Mouse (Mus musculus): ENCODE measurements around the gene Celf1. TPM values are rescaled to one million over a fixed set of nuclear protein-coding genes. Genes with fewer than 3 reads are reported as not detected.

The Celf1 gene
- polyA plus RNA-seq, 1 experiment from 2014 or later: 144 TPM

DNA sequence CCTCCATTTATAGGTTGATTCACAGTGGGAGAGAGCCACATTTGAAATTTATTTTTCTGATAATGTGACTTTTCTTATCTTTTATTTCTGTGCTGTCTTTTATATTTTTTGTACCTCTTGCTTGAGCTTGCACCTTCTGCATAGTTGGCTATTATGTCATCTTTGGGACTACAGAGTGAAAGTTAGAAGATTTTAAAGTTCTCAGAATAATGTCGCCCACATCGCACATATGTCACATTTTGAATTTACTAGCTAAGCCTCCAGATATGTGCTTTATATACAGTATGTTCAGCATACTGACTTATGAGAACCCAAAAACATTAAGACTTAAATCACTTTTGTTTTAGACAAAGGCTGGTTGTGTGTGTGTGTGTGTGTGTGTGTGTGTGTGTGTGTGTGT is 19.8 kb downstream of the Celf1 start:
- H3K27me3 ChIP-seq (replicated peaks; ENCODE audit: control insufficient read depth, insufficient read depth, low read length): no peaks in the 10 kb centered on the region
- H3K4me2 ChIP-seq (ENCODE audit: low read length): no peak overlapping the region
- no peak for ATAC-seq
- H3K4me3 ChIP-seq (replicated peaks; ENCODE audit: low read length): no peak overlapping the region
- 95% methylated on average over 2 of the region's 2 CpGs for WGBS
- H3K9me3 ChIP-seq (ENCODE audit: control insufficient read depth, low read length): no peaks in the 10 kb centered on the region
- H3K27ac ChIP-seq (ENCODE audit: low read length): no peak overlapping the region
- no peaks in the 10 kb centered on the region; the same call in 1 of the 2 replicates for H3K36me3 ChIP-seq (ENCODE audit: control insufficient read depth, insufficient read depth)
- H3K9ac ChIP-seq (replicated peaks; ENCODE audit: low read depth, low read length): no peak overlapping the region
- H3K4me1 ChIP-seq (replicated peaks; ENCODE audit: control insufficient read depth, insufficient read depth, low read length): peaks cover 20% of the 10 kb centered on the region

DNA sequence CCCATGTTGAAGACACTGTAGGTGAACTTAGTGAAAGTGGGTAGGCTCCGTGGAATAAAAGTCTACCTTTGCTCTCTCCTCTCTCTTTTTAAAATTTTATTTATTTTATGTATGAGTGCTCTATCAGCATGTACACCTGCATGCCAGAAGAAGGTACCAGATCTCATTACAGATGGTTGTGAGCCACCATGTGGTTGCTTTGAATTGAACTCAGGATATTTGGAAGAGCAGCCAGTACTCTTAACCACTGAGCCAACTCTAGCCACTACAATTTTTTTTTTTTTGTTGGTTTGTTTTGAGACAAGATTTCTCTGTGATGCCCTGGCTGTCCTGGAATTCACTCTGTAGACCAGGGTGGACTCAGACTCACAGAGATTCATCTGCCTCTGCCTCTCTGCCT is 23.1 kb downstream of the Celf1 start:
- no peak overlapping the region for H3K9ac ChIP-seq (replicated peaks; ENCODE audit: low read depth, low read length)
- no peaks in the 10 kb centered on the region for H3K36me3 ChIP-seq (ENCODE audit: control insufficient read depth, insufficient read depth)
- WGBS: 93% methylated on average over 1 of the region's 1 CpGs
- no peaks in the 10 kb centered on the region for H3K27me3 ChIP-seq (replicated peaks; ENCODE audit: control insufficient read depth, insufficient read depth, low read length)
- no peaks in the 10 kb centered on the region for H3K9me3 ChIP-seq (ENCODE audit: control insufficient read depth, low read length)
- H3K27ac ChIP-seq (ENCODE audit: low read length): no peak overlapping the region
- no peak overlapping the region for H3K4me3 ChIP-seq (replicated peaks; ENCODE audit: low read length)
- peaks cover 16% of the 10 kb centered on the region for H3K4me1 ChIP-seq (replicated peaks; ENCODE audit: control insufficient read depth, insufficient read depth, low read length)
- no peak for ATAC-seq
- H3K4me2 ChIP-seq (ENCODE audit: low read length): no peak overlapping the region

GRCm38 (mm10) chr2:90964811-90965465 is 24.8 kb downstream of the Celf1 start:
- Histone ChIP-seq H3K4me2 (ENCODE audit: low read length) (no peak overlapping the region), H3K4me3 (replicated peaks; ENCODE audit: low read length) (no peak overlapping the region), H3K9me3 (ENCODE audit: control insufficient read depth, low read length) (no peaks in the 10 kb centered on the region), H3K36me3 (ENCODE audit: control insufficient read depth, insufficient read depth) (no peaks in the 10 kb centered on the region), H3K27ac (ENCODE audit: low read length) (peak overlapping the region; percentile 35), H3K9ac (replicated peaks; ENCODE audit: low read depth, low read length) (no peak overlapping the region), H3K4me1 (replicated peaks; ENCODE audit: control insufficient read depth, insufficient read depth, low read length) (peaks cover 18% of the 10 kb centered on the region), H3K27me3 (replicated peaks; ENCODE audit: control insufficient read depth, insufficient read depth, low read length) (no peaks in the 10 kb centered on the region)
- ATAC-seq: peak; percentile 80
- WGBS: 44% methylated on average over 7 of the region's 7 CpGs

DNA sequence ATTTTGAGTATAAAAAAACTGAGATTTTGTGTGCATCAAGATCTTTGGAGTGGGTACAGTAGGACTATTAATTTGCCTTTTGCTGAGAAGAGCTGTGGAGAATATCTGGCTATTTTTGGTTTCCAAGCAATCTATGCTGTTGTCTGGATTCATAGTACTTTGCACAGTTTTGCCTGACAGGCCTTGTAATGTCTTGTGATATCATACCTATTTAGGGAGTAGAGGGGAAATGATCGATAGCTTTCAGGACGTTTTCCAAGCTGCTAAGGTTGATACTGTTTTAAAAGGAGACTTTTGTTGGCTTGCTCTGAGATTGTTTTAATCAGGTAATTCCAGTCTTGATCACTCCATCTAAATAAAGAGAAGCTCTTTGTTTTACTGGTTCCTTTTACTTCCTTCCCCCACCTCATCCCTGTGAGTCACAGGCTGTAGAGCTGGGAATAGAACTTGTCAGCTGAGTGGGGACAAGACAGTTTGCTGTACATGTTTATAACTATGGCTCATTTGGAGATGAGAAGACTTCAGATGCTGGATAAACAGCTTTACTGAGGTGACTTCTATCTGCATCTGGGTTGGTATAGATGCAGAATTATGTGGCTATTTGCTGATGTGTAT is 25.4 kb downstream of the Celf1 start:
- Histone ChIP-seq H3K4me1 (replicated peaks; ENCODE audit: control insufficient read depth, insufficient read depth, low read length) (peaks cover 21% of the 10 kb centered on the region), H3K27ac (ENCODE audit: low read length) (peak overlapping the region; percentile 35), H3K4me3 (replicated peaks; ENCODE audit: low read length) (no peak overlapping the region), H3K36me3 (ENCODE audit: control insufficient read depth, insufficient read depth) (no peaks in the 10 kb centered on the region), H3K9me3 (ENCODE audit: control insufficient read depth, low read length) (no peaks in the 10 kb centered on the region), H3K9ac (replicated peaks; ENCODE audit: low read depth, low read length) (no peak overlapping the region), H3K27me3 (replicated peaks; ENCODE audit: control insufficient read depth, insufficient read depth, low read length) (no peaks in the 10 kb centered on the region), H3K4me2 (ENCODE audit: low read length) (no peak overlapping the region)
- ATAC-seq: no peak
- WGBS: 67% methylated on average over 2 of the region's 2 CpGs

DNA sequence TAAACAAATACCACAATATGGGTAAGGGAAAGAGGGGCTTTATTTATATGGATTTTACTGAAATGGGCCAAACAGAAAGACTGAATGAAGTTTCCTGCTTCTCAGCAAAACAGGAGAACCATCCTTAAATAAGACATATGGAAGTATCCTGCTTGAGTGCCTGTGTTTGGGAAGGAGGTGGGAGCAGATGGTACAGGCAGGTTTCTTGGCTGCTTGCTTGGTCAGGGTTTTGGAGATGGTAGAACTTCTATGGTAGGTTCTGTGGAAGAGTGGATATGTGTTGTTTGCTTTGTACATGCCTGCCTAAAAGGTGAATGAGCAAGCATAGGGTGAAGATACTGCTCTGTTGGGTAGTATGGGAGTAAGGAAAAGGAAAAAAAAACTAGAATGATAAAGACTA is 30.4 kb downstream of the Celf1 start:
- no peaks in the 10 kb centered on the region for H3K9me3 ChIP-seq (ENCODE audit: control insufficient read depth, low read length)
- no peak for ATAC-seq
- no peak overlapping the region for H3K4me3 ChIP-seq (replicated peaks; ENCODE audit: low read length)
- no peaks in the 10 kb centered on the region for H3K36me3 ChIP-seq (ENCODE audit: control insufficient read depth, insufficient read depth)
- no peak overlapping the region for H3K4me2 ChIP-seq (ENCODE audit: low read length)
- H3K4me1 ChIP-seq (replicated peaks; ENCODE audit: control insufficient read depth, insufficient read depth, low read length): peaks cover 10% of the 10 kb centered on the region
- no peaks in the 10 kb centered on the region for H3K27me3 ChIP-seq (replicated peaks; ENCODE audit: control insufficient read depth, insufficient read depth, low read length)
- H3K27ac ChIP-seq (ENCODE audit: low read length): peak overlapping the region; percentile 31
- H3K9ac ChIP-seq (replicated peaks; ENCODE audit: low read depth, low read length): no peak overlapping the region

DNA sequence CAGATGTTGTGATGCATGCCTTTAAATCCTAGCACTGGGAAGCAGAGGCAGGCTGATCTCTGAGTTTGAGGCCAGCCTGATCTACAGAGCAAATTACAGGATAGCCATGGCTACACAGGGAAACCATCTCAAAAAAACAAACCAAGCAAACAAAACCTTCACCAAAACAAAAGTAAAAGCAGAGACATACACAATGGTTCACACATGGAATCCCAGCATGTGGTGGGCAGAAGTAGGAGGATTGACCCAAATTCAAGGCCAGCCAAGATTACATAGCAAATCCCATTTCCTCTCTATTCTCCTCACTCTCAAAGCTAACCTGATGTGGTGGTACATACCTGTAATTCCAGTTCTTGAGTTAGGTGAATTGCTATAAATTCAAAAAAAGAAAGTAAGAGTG is 33.9 kb downstream of the Celf1 start:
- Histone ChIP-seq H3K4me3 (replicated peaks; ENCODE audit: low read length) (no peak overlapping the region), H3K4me2 (ENCODE audit: low read length) (no peak overlapping the region), H3K27me3 (replicated peaks; ENCODE audit: control insufficient read depth, insufficient read depth, low read length) (no peaks in the 10 kb centered on the region), H3K27ac (ENCODE audit: low read length) (no peak overlapping the region), H3K4me1 (replicated peaks; ENCODE audit: control insufficient read depth, insufficient read depth, low read length) (peaks cover 8% of the 10 kb centered on the region; the same call in 1 of the 2 replicates), H3K9me3 (ENCODE audit: control insufficient read depth, low read length) (no peaks in the 10 kb centered on the region), H3K36me3 (ENCODE audit: control insufficient read depth, insufficient read depth) (no peaks in the 10 kb centered on the region), H3K9ac (replicated peaks; ENCODE audit: low read depth, low read length) (no peak overlapping the region)
- ATAC-seq: no peak

DNA sequence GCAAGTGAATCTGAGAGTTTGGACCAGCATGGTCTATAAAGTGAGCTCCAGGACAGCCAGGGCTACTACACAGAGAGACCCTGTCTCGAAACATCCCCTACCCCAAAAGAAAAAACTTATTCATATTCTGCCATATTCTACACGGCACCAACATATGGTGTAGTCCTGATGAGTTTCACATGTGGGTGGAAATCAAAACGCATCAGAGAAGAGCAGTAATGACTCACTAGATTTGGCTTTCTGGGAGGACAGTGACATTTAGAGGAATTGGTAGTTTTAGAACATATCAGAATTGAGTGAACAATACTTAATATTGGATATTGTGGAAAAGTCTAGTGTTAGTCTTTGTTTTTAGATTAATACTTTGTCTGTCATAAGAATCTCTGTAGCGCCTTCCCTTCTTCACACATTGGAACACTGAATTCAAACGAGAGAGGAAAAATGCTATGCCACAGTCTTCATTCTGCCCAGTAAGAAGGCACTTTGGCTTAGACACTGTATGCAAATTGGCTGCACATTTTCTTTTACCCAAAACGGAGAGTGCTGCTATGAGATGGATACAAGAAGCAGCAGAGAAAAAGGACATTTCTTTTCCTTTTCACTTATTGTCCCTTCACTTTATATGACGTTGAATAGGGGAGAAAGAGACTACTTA is 35.1 kb downstream of the Celf1 start:
- 0 out of 2 replicates have a peak, but pooled peaks have one; percentile 40 for ATAC-seq
- H3K9ac ChIP-seq (replicated peaks; ENCODE audit: low read depth, low read length): no peak overlapping the region
- no peaks in the 10 kb centered on the region for H3K36me3 ChIP-seq (ENCODE audit: control insufficient read depth, insufficient read depth)
- H3K4me2 ChIP-seq (ENCODE audit: low read length): no peak overlapping the region
- H3K4me1 ChIP-seq (replicated peaks; ENCODE audit: control insufficient read depth, insufficient read depth, low read length): peaks cover 6% of the 10 kb centered on the region; the same call in 1 of the 2 replicates
- H3K4me3 ChIP-seq (replicated peaks; ENCODE audit: low read length): no peak overlapping the region
- no peak overlapping the region for H3K27ac ChIP-seq (ENCODE audit: low read length)
- no peaks in the 10 kb centered on the region for H3K9me3 ChIP-seq (ENCODE audit: control insufficient read depth, low read length)
- H3K27me3 ChIP-seq (replicated peaks; ENCODE audit: control insufficient read depth, insufficient read depth, low read length): no peaks in the 10 kb centered on the region
- 57% methylated on average over 7 of the region's 7 CpGs for WGBS

DNA sequence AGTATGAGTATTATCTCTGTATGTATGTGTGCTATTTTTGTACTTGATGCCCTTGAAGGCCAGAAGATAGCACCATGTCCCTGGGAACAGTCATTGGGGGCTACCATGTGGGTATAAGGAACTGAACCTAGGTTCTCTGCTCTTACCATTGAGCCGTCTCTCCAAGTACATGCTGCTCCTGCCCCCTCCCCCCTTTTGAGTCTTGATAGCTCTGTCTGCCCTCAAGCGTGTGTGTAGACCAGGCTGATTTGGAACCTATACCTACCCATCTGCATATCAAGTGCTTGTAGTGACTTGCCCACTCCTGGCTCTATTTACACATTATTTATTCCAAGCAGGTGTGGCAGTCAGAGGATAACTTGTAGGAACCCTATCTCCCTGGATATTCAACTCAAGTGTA is 36.4 kb downstream of the Celf1 start:
- ATAC-seq: no peak
- H3K27ac ChIP-seq (ENCODE audit: low read length): no peak overlapping the region
- no peak overlapping the region for H3K4me3 ChIP-seq (replicated peaks; ENCODE audit: low read length)
- H3K9ac ChIP-seq (replicated peaks; ENCODE audit: low read depth, low read length): no peak overlapping the region
- peaks cover 3% of the 10 kb centered on the region; the same call in 1 of the 2 replicates for H3K4me1 ChIP-seq (replicated peaks; ENCODE audit: control insufficient read depth, insufficient read depth, low read length)
- no peaks in the 10 kb centered on the region for H3K27me3 ChIP-seq (replicated peaks; ENCODE audit: control insufficient read depth, insufficient read depth, low read length)
- H3K4me2 ChIP-seq (ENCODE audit: low read length): no peak overlapping the region
- H3K36me3 ChIP-seq (ENCODE audit: control insufficient read depth, insufficient read depth): no peaks in the 10 kb centered on the region
- 88% methylated on average over 2 of the region's 2 CpGs for WGBS
- H3K9me3 ChIP-seq (ENCODE audit: control insufficient read depth, low read length): no peaks in the 10 kb centered on the region

DNA sequence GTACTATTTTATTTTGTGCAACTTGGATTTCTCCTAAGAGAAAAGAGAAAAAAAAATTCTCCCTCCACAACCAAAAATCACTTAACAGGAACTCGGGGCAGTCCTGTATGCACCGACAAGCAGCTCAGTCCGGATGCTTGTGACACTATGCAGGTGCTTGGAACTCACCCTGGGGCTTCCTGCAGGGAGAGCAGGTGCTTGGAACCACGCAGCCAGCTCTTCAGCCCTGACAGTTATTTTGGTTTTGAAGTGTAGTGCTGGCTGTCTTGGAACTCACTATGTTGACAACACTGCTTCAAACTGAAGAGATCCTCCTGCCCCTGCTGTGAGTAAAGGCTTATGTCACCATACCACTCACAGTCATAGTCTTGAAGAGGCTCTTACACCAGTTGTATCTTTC is 37.1 kb downstream of the Celf1 start:
- H3K27ac ChIP-seq (ENCODE audit: low read length): no peak overlapping the region
- no peak overlapping the region for H3K9ac ChIP-seq (replicated peaks; ENCODE audit: low read depth, low read length)
- no peaks in the 10 kb centered on the region for H3K9me3 ChIP-seq (ENCODE audit: control insufficient read depth, low read length)
- no peak overlapping the region for H3K4me3 ChIP-seq (replicated peaks; ENCODE audit: low read length)
- no peak for ATAC-seq
- no peaks in the 10 kb centered on the region for H3K27me3 ChIP-seq (replicated peaks; ENCODE audit: control insufficient read depth, insufficient read depth, low read length)
- no peaks in the 10 kb centered on the region for H3K36me3 ChIP-seq (ENCODE audit: control insufficient read depth, insufficient read depth)
- peaks cover 3% of the 10 kb centered on the region; the same call in 1 of the 2 replicates for H3K4me1 ChIP-seq (replicated peaks; ENCODE audit: control insufficient read depth, insufficient read depth, low read length)
- 83% methylated on average over 4 of the region's 4 CpGs for WGBS
- no peak overlapping the region for H3K4me2 ChIP-seq (ENCODE audit: low read length)
